Mouse (Mus musculus): Measurements from ENCODE around the gene Ndufb2. TPM values are rescaled to one million over a fixed set of nuclear protein-coding genes. Genes with fewer than 3 reads are reported as not detected.

Ndufb2 gene
- total and polyA plus RNA-seq, 3 experiments, result 80.0 to 144 TPM; not detected in 1

DNA sequence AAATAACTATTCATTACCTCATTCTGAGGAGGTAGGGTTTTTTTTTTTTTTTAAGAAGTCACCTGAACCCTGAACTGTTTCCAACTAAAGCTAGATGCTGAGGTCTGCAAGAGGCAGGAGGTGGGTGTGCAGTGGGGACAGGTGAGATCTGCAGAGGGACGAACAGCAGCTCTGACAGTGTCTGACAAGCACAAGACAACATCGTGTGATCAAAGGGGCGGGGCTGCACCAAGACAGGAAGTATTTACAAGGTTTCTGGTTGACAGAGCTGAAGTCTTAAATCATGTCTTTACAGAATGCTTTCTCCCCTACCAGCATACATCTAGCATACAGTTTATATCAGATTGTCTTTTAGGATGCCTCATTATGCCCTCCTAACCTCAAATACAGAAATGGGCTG is 14.5 kb downstream of the Ndufb2 start:
- H3K27ac ChIP-seq (ENCODE audit: control insufficient read depth, low read depth, low read length), result no peak overlapping the region
- no peaks in the 10 kb centered on the region for H3K79me2 ChIP-seq (ENCODE audit: control insufficient read depth, insufficient read depth, low read length, poor library complexity)
- peak; percentile 43 for DNase-seq (ENCODE audit: low read depth, low spot score)
- H3K4me1 ChIP-seq (ENCODE audit: control insufficient read depth in 1 of 2, insufficient read depth in 2 of 2, low read length in 2 of 2), result peaks cover 0 to 2% of the 10 kb centered on the region in 2 experiments; a peak in 1 of 4 replicates
- no peak overlapping the region for H3K9ac ChIP-seq (ENCODE audit: control insufficient read depth, low read depth, low read length, poor library complexity, severe bottlenecking)
- no peaks in the 10 kb centered on the region; a peak in 2 of 4 replicates for H3K36me3 ChIP-seq (ENCODE audit: control insufficient read depth in 1 of 2, insufficient read depth in 2 of 2, low read length in 2 of 2)
- H3K4me3 ChIP-seq (ENCODE audit: control insufficient read depth in 1 of 2, insufficient read depth in 1 of 2, low read depth in 2 of 2, low read length in 2 of 2), result no peak overlapping the region
- H3K9me3 ChIP-seq (replicated peaks; ENCODE audit: insufficient read depth, low read length), result no peaks in the 10 kb centered on the region
- no peaks in the 10 kb centered on the region for H3K27me3 ChIP-seq (ENCODE audit: control insufficient read depth in 1 of 2, insufficient read depth in 2 of 2, low read length in 2 of 2)
- TF ChIP-seq CTCF (IDR thresholded peaks at IDR 0.05 in 2 of 3, conservative IDR thresholded peaks at IDR 0.05 in 1 of 3; ENCODE audit: control insufficient read depth in 1 of 3, insufficient read depth in 1 of 3, low read depth in 2 of 3, low read length in 3 of 3, poor library complexity in 1 of 3, severe bottlenecking in 1 of 3), result no peak
- no peak for TF ChIP-seq USF1 (IDR thresholded peaks at IDR 0.05; ENCODE audit: low read depth, low read length)
- TF ChIP-seq HCFC1 (IDR thresholded peaks at IDR 0.05; ENCODE audit: low read depth, low read length), result no peak
- no peak for TF ChIP-seq EP300 (IDR thresholded peaks at IDR 0.05; ENCODE audit: low read depth in 1 of 2, low read length in 2 of 2)
- no peak for TF ChIP-seq ZKSCAN1 (IDR thresholded peaks at IDR 0.05; ENCODE audit: low read depth, low read length)
- TF ChIP-seq NELFE (IDR thresholded peaks at IDR 0.05; ENCODE audit: low read depth, low read length), result no peak
- no peak for TF ChIP-seq BHLHE40 (IDR thresholded peaks at IDR 0.05; ENCODE audit: borderline replicate concordance, low read depth, low read length)
- TF ChIP-seq MAZ (IDR thresholded peaks at IDR 0.05; ENCODE audit: low read depth, low read length), result no peak
- no peak for TF ChIP-seq GATA1 (IDR thresholded peaks at IDR 0.05; ENCODE audit: low read depth, low read length)
- no peak for TF ChIP-seq POLR2A (IDR thresholded peaks at IDR 0.05; ENCODE audit: control insufficient read depth in 1 of 2, insufficient read depth in 1 of 2, low read depth in 1 of 2, low read length in 2 of 2, poor library complexity in 1 of 2)
- TF ChIP-seq MYC (IDR thresholded peaks at IDR 0.05; ENCODE audit: low read depth, low read length), result no peak
- TF ChIP-seq ELF1 (IDR thresholded peaks at IDR 0.05; ENCODE audit: low read depth, low read length), result no peak
- TF ChIP-seq CHD1 (IDR thresholded peaks at IDR 0.05; ENCODE audit: low read depth, low read length), result no peak
- no peak for TF ChIP-seq USF2 (IDR thresholded peaks at IDR 0.05; ENCODE audit: borderline replicate concordance in 1 of 2, insufficient read depth in 1 of 2, low read depth in 1 of 2, low read length in 2 of 2)
- no peak for TF ChIP-seq MXI1 (IDR thresholded peaks at IDR 0.05; ENCODE audit: low read depth, low read length)
- TF ChIP-seq RAD21 (IDR thresholded peaks at IDR 0.05; ENCODE audit: low read depth, low read length), result no peak
- no peak for TF ChIP-seq MAX (IDR thresholded peaks at IDR 0.05; ENCODE audit: low read length)

DNA sequence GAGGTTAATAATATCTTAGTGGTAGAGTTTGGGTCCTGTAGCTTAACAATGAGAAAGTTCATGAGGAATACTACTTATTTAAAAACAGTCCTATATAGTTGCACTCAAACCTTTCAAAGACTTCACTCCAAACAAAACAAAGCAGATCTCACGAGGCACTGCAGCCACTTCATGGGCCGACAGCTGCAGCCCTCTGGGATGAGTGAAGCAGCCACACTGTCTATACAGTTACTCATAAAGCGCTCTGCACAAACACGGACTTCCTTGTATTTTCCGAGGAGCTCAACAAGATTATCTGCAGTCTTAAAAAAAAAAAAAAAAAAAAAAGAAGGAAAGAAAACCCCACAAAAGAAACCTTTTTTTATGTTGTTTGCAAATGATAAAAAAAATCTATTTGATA is 15.0 kb downstream of the Ndufb2 start:
- peaks cover 0 to 1% of the 10 kb centered on the region in 2 experiments; a peak in 2 of 4 replicates for H3K36me3 ChIP-seq (ENCODE audit: control insufficient read depth in 1 of 2, insufficient read depth in 2 of 2, low read length in 2 of 2)
- H3K27me3 ChIP-seq (ENCODE audit: control insufficient read depth in 1 of 2, insufficient read depth in 2 of 2, low read length in 2 of 2), result no peaks in the 10 kb centered on the region
- no peaks in the 10 kb centered on the region for H3K79me2 ChIP-seq (ENCODE audit: control insufficient read depth, insufficient read depth, low read length, poor library complexity)
- H3K9me3 ChIP-seq (replicated peaks; ENCODE audit: insufficient read depth, low read length), result no peaks in the 10 kb centered on the region
- no peak overlapping the region for H3K27ac ChIP-seq (ENCODE audit: control insufficient read depth, low read depth, low read length)
- DNase-seq (ENCODE audit: low read depth, low spot score), result no peak
- TF ChIP-seq GABPA (IDR thresholded peaks at IDR 0.05; ENCODE audit: low read depth, low read length) (no peak), ETS1 (IDR thresholded peaks at IDR 0.05; ENCODE audit: low read depth, low read length) (no peak), KAT2A (conservative IDR thresholded peaks at IDR 0.05; ENCODE audit: low read depth, low read length) (no peak), E2F4 (IDR thresholded peaks at IDR 0.05; ENCODE audit: borderline replicate concordance, low read depth, low read length) (no peak)
- H3K9ac ChIP-seq (ENCODE audit: control insufficient read depth, low read depth, low read length, poor library complexity, severe bottlenecking), result no peak overlapping the region
- H3K4me3 ChIP-seq (ENCODE audit: control insufficient read depth in 1 of 2, insufficient read depth in 1 of 2, low read depth in 2 of 2, low read length in 2 of 2), result no peak overlapping the region
- H3K4me1 ChIP-seq (ENCODE audit: control insufficient read depth in 1 of 2, insufficient read depth in 2 of 2, low read length in 2 of 2), result peaks cover 0 to 2% of the 10 kb centered on the region in 2 experiments; a peak in 1 of 4 replicates
